Mouse (Mus musculus) hindbrain, embryonic 12.5 days (tissue): ENCODE measurements around the gene Apold1. TPM values are rescaled to one million over a fixed set of nuclear protein-coding genes. Genes with fewer than 3 reads are reported as not detected.

Experiments used
- ATAC-seq: fragments of 200-750 bp; cut with Nextera tagmentation; 2 replicates; pipeline ENCODE4 v1.8.0; 2017; ENCODE audit warnings: moderate TSS enrichment; ENCODE audit not compliant: low FRiP score
- H3K27ac ChIP-seq: fragments of 300-500 bp; sonication (generic); 2 replicates; pipeline ENCODE4 v1.5.1; 2016; ENCODE audit warnings: mild to moderate bottlenecking
- H3K27me3 ChIP-seq: fragments of 300-500 bp; sonication (generic); 2 replicates; pipeline ENCODE4 v1.6.1; 2016; ENCODE audit warnings: mild to moderate bottlenecking
- H3K36me3 ChIP-seq: fragments of 300-500 bp; sonication (generic); 2 replicates; pipeline ENCODE4 v1.6.1; 2016; ENCODE audit warnings: mild to moderate bottlenecking
- H3K4me1 ChIP-seq: fragments of 300-500 bp; sonication (generic); 2 replicates; pipeline ENCODE4 v1.6.1; 2016
- H3K4me2 ChIP-seq: fragments of 300-500 bp; sonication (generic); replicated peaks from 2 replicates; pipeline ENCODE4 v1.6.1; 2016; ENCODE audit warnings: mild to moderate bottlenecking
- H3K4me3 ChIP-seq: fragments of 300-500 bp; sonication (generic); 2 replicates; pipeline ENCODE4 v1.5.1; 2016; ENCODE audit warnings: mild to moderate bottlenecking
- H3K9ac ChIP-seq: fragments of 300-500 bp; sonication (generic); 2 replicates; pipeline ENCODE4 v1.6.1; 2016; ENCODE audit warnings: mild to moderate bottlenecking, moderate library complexity
- H3K9me3 ChIP-seq: fragments of 300-500 bp; sonication (generic); replicated peaks from 2 replicates; pipeline ENCODE4 v1.6.1; 2016; ENCODE audit warnings: mild to moderate bottlenecking
- WGBS: fragments of 180-500 bp; shearing (Covaris S2); methylation state at CpG from one replicate; pipeline ENCODE4 v1.1.7; 2016; 5-methylcytosine and 5-hydroxymethylcytosine counted together
- polyA plus RNA-seq: library from polyadenylated mRNA; unstranded; fragments of >200 nt; fragmentation: Nextera tagmentation; extraction: Ambion mirVana; gene quantifications from 2 replicates; pipeline ENCODE4 v1.2.1, GENCODE M21; 2016

Gene Apold1
- 4.5 TPM in 2 replicates for polyA plus RNA-seq

DNA sequence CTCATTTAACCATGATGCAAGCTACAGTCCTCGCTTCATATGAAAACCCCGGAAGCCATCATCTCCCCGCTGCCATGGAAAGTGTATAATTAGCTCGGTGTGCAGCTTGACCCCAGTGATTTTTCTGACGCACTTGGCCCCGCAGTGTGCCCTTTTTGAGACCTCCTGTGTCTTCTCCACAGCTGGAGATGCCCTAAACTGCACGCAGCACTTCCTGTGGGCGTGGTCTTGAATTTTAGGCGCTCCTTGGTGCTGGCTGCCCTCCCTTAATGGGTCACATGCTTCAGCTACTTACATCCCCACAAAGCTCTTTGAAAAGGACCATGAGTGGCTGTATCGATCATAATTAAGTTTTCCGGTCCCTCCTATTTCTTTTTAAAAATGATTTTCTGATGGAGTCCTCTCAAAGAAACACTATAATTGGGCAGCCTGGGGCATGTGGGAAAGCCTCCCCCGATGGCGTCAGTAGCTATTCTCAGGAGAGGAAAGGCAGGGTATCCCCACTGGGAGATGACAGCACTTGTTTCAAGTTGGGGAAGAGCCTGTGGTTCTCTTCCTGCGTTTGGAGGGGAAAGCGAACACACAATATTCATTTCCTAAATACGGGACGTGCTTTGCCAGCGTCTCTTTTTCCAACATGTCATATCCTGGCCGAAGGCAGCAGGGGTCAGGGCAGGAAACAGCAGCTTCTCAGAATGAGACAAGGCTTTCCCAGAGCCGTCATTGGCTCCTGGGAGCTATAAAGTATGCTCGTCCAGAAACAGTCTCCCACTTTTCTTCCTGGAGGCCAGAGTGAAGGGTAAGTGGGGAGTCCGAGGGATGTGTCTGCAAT lies at the start of gene Apold1:
Gene Apold1 (plus strand): TSS at position 488 of the 832 bp plus-strand sequence.
- no peaks in the 10 kb centered on the region for H3K36me3 ChIP-seq

GRCm38 (mm10) chr6:134932486-134933206 lies 48.9 kb upstream of the Apold1 start:
- H3K27ac ChIP-seq, result no peak overlapping the region
- ATAC-seq, result no peak
- no peak overlapping the region for H3K4me3 ChIP-seq
- H3K4me1 ChIP-seq, result peaks cover 8% of the 10 kb centered on the region
- H3K9me3 ChIP-seq, result no peaks in the 10 kb centered on the region
- H3K4me2 ChIP-seq, result no peak overlapping the region
- WGBS, result 73% methylated on average over 12 of the region's 12 CpGs
- no peak overlapping the region for H3K9ac ChIP-seq
- H3K36me3 ChIP-seq, result no peaks in the 10 kb centered on the region
- no peaks in the 10 kb centered on the region for H3K27me3 ChIP-seq

More for the DNA sequence above, at the start of gene Apold1:
- ATAC-seq, result no peak
- Histone ChIP-seq H3K4me3 (no peak within 1 kb of the TSS), H3K4me2 (peak within 1 kb of the TSS; percentile 36), H3K9ac (no peak within 1 kb of the TSS), H3K27me3 (peaks cover 4% of the 10 kb centered on the region; the same call in 1 of the 2 replicates), H3K9me3 (no peaks in the 10 kb centered on the region), H3K4me1 (peaks cover 17% of the 10 kb centered on the region), H3K27ac (no peak within 1 kb of the TSS)
- 35% methylated on average over 22 of the region's 22 CpGs for WGBS

- H3K4me1 ChIP-seq, result peaks cover 5% of the 10 kb centered on the region; the same call in 1 of the 2 replicates
- H3K36me3 ChIP-seq, result no peaks in the 10 kb centered on the region
- 77% methylated on average over 2 of the region's 2 CpGs for WGBS
- H3K9ac ChIP-seq, result no peak overlapping the region
- no peaks in the 10 kb centered on the region for H3K27me3 ChIP-seq
- no peak for ATAC-seq
- no peaks in the 10 kb centered on the region for H3K9me3 ChIP-seq
- no peak overlapping the region for H3K4me3 ChIP-seq
- H3K4me2 ChIP-seq, result no peak overlapping the region
- H3K27ac ChIP-seq, result no peak overlapping the region
These were observed 48.3 kb upstream of the Apold1 start for GRCm38 (mm10) chr6:134933207-134933558.

- H3K4me3 ChIP-seq, result no peak overlapping the region
- no peak overlapping the region for H3K27ac ChIP-seq
- H3K36me3 ChIP-seq, result no peaks in the 10 kb centered on the region
- H3K4me2 ChIP-seq, result no peak overlapping the region
- H3K9me3 ChIP-seq, result no peaks in the 10 kb centered on the region
- no peak overlapping the region for H3K9ac ChIP-seq
- H3K4me1 ChIP-seq, result peaks cover 5% of the 10 kb centered on the region; the same call in 1 of the 2 replicates
- 94% methylated on average over 5 of the region's 5 CpGs for WGBS
- no peak for ATAC-seq
- H3K27me3 ChIP-seq, result no peaks in the 10 kb centered on the region
These were observed 47.2 kb upstream of the Apold1 start for GRCm38 (mm10) chr6:134934305-134934704.

- WGBS, result 93% methylated on average over 4 of the region's 4 CpGs
These were observed 41.7 kb upstream of the Apold1 start for GRCm38 (mm10) chr6:134939781-134940180.

GRCm38 (mm10) chr6:134943759-134944407 lies 37.6 kb upstream of the Apold1 start:
- Histone ChIP-seq H3K4me3 (no peak overlapping the region), H3K9me3 (no peaks in the 10 kb centered on the region), H3K27me3 (no peaks in the 10 kb centered on the region), H3K36me3 (peaks cover 11% of the 10 kb centered on the region; the same call in 1 of the 2 replicates), H3K27ac (no peak overlapping the region), H3K9ac (no peak overlapping the region), H3K4me1 (no peaks in the 10 kb centered on the region), H3K4me2 (no peak overlapping the region)
- no peak for ATAC-seq
- 84% methylated on average over 13 of the region's 13 CpGs for WGBS

More at GRCm38 (mm10) chr6:134939781-134940180, 41.7 kb upstream of the Apold1 start:
- Histone ChIP-seq H3K9me3 (no peaks in the 10 kb centered on the region), H3K4me3 (no peak overlapping the region), H3K27ac (no peak overlapping the region), H3K36me3 (peaks cover 11% of the 10 kb centered on the region; the same call in 1 of the 2 replicates), H3K4me2 (no peak overlapping the region), H3K27me3 (no peaks in the 10 kb centered on the region), H3K4me1 (no peaks in the 10 kb centered on the region), H3K9ac (no peak overlapping the region)
- ATAC-seq, result no peak

- Histone ChIP-seq H3K4me1 (no peaks in the 10 kb centered on the region), H3K27ac (no peak overlapping the region; the same call in 1 of the 2 replicates), H3K27me3 (no peaks in the 10 kb centered on the region), H3K9me3 (no peaks in the 10 kb centered on the region), H3K36me3 (peaks cover 12% of the 10 kb centered on the region; the same call in 1 of the 2 replicates), H3K4me2 (no peak overlapping the region), H3K4me3 (no peak overlapping the region), H3K9ac (no peak overlapping the region)
- no peak for ATAC-seq
- 83% methylated on average over 6 of the region's 6 CpGs for WGBS
These were observed 35.5 kb upstream of the Apold1 start for GRCm38 (mm10) chr6:134946054-134946453.

DNA sequence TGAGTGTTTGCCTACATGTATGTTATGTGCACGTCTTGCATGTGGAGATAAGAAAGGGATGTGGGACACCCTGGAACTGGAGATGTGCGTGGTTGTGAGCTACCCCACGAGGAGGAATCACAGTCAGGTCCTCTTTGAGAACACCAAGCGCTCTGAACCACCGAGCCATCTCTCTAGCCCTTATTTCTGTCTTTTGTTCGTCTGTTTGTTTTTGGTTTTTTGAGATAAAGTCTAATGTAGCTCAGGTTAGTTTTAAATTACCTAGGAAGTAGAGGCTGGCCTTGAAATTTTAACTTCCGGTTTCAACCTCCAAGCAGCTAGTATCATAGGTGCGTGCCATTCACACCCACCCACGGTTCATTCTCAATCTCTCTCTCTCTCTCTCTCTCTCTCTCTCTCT lies 34.7 kb upstream of the Apold1 start:
- no peak overlapping the region for H3K9ac ChIP-seq
- H3K9me3 ChIP-seq, result no peaks in the 10 kb centered on the region
- no peaks in the 10 kb centered on the region for H3K4me1 ChIP-seq
- WGBS, result 90% methylated on average over 9 of the region's 9 CpGs
- H3K4me3 ChIP-seq, result no peak overlapping the region
- peaks cover 8% of the 10 kb centered on the region; the same call in 1 of the 2 replicates for H3K36me3 ChIP-seq
- H3K27ac ChIP-seq, result no peak overlapping the region
- no peak overlapping the region for H3K4me2 ChIP-seq
- no peak for ATAC-seq
- no peaks in the 10 kb centered on the region for H3K27me3 ChIP-seq

DNA sequence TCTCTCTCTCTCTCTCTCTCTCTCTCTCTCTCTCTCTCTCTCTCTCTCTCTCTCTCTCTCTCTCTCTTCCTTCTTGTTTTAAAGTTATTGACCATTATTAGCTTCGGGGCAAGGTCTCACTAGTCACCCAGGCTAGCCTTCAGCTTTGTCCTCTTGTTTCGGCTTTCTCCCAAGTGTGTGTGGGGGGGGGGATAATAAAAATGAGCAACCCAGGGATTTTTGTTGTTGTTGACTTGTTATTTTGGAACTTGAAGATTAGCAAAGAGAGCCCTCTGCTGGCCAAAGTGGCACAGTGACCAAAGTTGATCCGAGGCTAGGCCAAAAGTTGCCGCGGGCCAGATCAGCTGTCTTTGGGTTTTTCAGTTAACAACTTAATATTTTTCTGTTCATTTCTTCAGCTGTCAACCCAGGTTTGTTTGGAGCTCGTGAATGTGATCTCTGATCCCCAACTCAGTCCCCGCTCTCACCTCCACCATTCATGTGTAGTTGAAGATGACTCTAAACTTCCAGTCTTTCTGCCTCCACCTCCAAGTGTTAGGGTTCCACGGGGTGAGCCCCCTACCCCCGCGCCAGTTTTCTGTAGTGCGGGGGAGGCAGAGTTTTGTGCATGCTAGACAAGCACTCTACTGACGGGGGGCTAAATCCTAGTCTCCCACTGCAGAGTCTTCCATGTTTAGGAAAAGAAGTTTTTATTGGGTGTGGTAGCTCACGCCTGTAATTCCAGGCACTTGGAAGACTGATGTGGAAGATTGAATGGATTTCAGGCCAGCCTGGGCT lies 34.0 kb upstream of the Apold1 start:
- no peak overlapping the region for H3K27ac ChIP-seq
- peaks cover 8% of the 10 kb centered on the region; the same call in 1 of the 2 replicates for H3K36me3 ChIP-seq
- WGBS, result 42% methylated on average over 13 of the region's 13 CpGs

GRCm38 (mm10) chr6:134948522-134949061 lies 32.9 kb upstream of the Apold1 start:
- Histone ChIP-seq H3K9ac (no peak overlapping the region), H3K27me3 (no peaks in the 10 kb centered on the region), H3K4me2 (no peak overlapping the region), H3K9me3 (no peaks in the 10 kb centered on the region), H3K36me3 (peaks cover 5% of the 10 kb centered on the region; the same call in 1 of the 2 replicates), H3K4me1 (no peaks in the 10 kb centered on the region), H3K4me3 (no peak overlapping the region), H3K27ac (no peak overlapping the region)
- 74% methylated on average over 11 of the region's 11 CpGs for WGBS
- ATAC-seq, result no peak

More for the DNA sequence above, 34.0 kb upstream of the Apold1 start:
- H3K9me3 ChIP-seq, result no peaks in the 10 kb centered on the region
- H3K27me3 ChIP-seq, result no peaks in the 10 kb centered on the region
- no peak overlapping the region for H3K9ac ChIP-seq
- H3K4me3 ChIP-seq, result no peak overlapping the region
- ATAC-seq, result no peak
- H3K4me2 ChIP-seq, result no peak overlapping the region
- H3K4me1 ChIP-seq, result no peaks in the 10 kb centered on the region

- H3K27me3 ChIP-seq, result no peaks in the 10 kb centered on the region
- WGBS, result 89% methylated on average over 3 of the region's 3 CpGs
- ATAC-seq, result no peak
- no peaks in the 10 kb centered on the region for H3K9me3 ChIP-seq
- peaks cover 3% of the 10 kb centered on the region; the same call in 1 of the 2 replicates for H3K4me1 ChIP-seq
- H3K4me3 ChIP-seq, result no peak overlapping the region
- no peak overlapping the region for H3K27ac ChIP-seq
- no peak overlapping the region for H3K4me2 ChIP-seq
- H3K9ac ChIP-seq, result no peak overlapping the region
- 0 out of 2 replicates have a peak, but pooled peaks cover 5% of the 10 kb centered on the region for H3K36me3 ChIP-seq
These were observed 32.3 kb upstream of the Apold1 start for GRCm38 (mm10) chr6:134949241-134949640.
